Mouse (Mus musculus) hindbrain, postnatal 0 days (tissue): ENCODE data around the gene Tac2. TPM values are rescaled to one million over a fixed set of nuclear protein-coding genes. Genes with fewer than 3 reads are reported as not detected.
"Not testable (repeated sequence)": the region's sequence is repeated elsewhere in the genome, so short reads cannot be mapped to it uniquely, and the experiment has no call there.

Experiments used
- ATAC-seq: fragments of 200-750 bp; cut with Nextera tagmentation; 2 replicates; pipeline ENCODE4 v1.8.0; 2017; ENCODE audit warnings: mild to moderate bottlenecking, moderate TSS enrichment, moderate library complexity
- DNase-seq: peaks from one replicate; pipeline ENCODE4 v3.0.0-alpha.2; 2015; ENCODE audit warnings: low spot score
- H3K27ac ChIP-seq: fragments of 300-500 bp; sonication (generic); 2 replicates; pipeline ENCODE4 v1.5.1; 2014; ENCODE audit warnings: mild to moderate bottlenecking
- H3K27me3 ChIP-seq: fragments of 300-500 bp; sonication (generic); 2 replicates; pipeline ENCODE4 v1.6.1; 2014; ENCODE audit warnings: low read length, mixed read lengths; ENCODE audit not compliant: insufficient read depth
- H3K36me3 ChIP-seq: fragments of 300-500 bp; sonication (generic); 2 replicates; pipeline ENCODE4 v1.6.1; 2014; ENCODE audit warnings: low read length, mixed read lengths; ENCODE audit not compliant: insufficient read depth
- H3K4me1 ChIP-seq: fragments of 300-500 bp; sonication (generic); 2 replicates; pipeline ENCODE4 v1.6.1; 2014; ENCODE audit warnings: antibody characterized with exemption, low read length, mixed read lengths; ENCODE audit not compliant: insufficient read depth
- H3K4me2 ChIP-seq: fragments of 300-500 bp; sonication (generic); 2 replicates; pipeline ENCODE4 v1.6.1; 2014; ENCODE audit warnings: low read depth, mild to moderate bottlenecking, low read length, moderate library complexity, mixed read lengths
- H3K4me3 ChIP-seq: fragments of 300-500 bp; sonication (generic); 2 replicates; pipeline ENCODE4 v1.5.1; 2014; ENCODE audit warnings: low read length
- H3K9ac ChIP-seq: fragments of 300-500 bp; sonication (generic); replicated peaks from 2 replicates; pipeline ENCODE4 v1.6.1; 2014; ENCODE audit warnings: mild to moderate bottlenecking, low read length, moderate library complexity, mixed read lengths
- H3K9me3 ChIP-seq: fragments of 300-500 bp; sonication (generic); 2 replicates; pipeline ENCODE4 v1.6.1; 2016; ENCODE audit warnings: low read length, mixed read lengths
- CTCF ChIP-seq: IDR thresholded peaks from 2 replicates; pipeline ENCODE4 v1.5.1; 2016; ENCODE audit warnings: antibody characterized with exemption, control low read depth, low read depth
- WGBS: fragments of 180-500 bp; shearing (Covaris S2); extraction: QIAGEN DNeasy Blood & Tissue Kit; methylation state at CpG from one replicate; pipeline ENCODE4 v1.1.7; 2014; 5-methylcytosine and 5-hydroxymethylcytosine counted together
- polyA plus RNA-seq: library from polyadenylated mRNA; unstranded; fragments of >200 nt; fragmentation: Nextera tagmentation; extraction: Ambion mirVana; gene quantifications from 2 replicates; pipeline ENCODE4 v1.2.1, GENCODE M21; 2015
- total RNA-seq: library from RNA; depleted of rRNA; stranded (reverse); fragments of >200 nt; gene quantifications from 2 replicates; pipeline ENCODE4 v1.2.3, GENCODE M21; 2014

Gene Tac2
- total and polyA plus RNA-seq, 2 experiments from 2014 or later, result 2.3 to 6.7 TPM

- no peak for ATAC-seq
- no peak overlapping the region for H3K27ac ChIP-seq
- H3K4me3 ChIP-seq, result no peak overlapping the region
- no peaks in the 10 kb centered on the region for H3K27me3 ChIP-seq
- H3K9ac ChIP-seq, result no peak overlapping the region
- DNase-seq, result no peak
- WGBS, result 55% methylated on average over 6 of the region's 6 CpGs
- no peaks in the 10 kb centered on the region for H3K4me1 ChIP-seq
- no peak for TF ChIP-seq CTCF
- H3K36me3 ChIP-seq, result no peaks in the 10 kb centered on the region
- H3K9me3 ChIP-seq, result no peaks in the 10 kb centered on the region
- H3K4me2 ChIP-seq, result no peak overlapping the region
Observed at GRCm38 (mm10) chr10:127754566-127755166, 30.4 kb downstream of the Tac2 start.

GRCm38 (mm10) chr10:127755246-127755645 lies 31.0 kb downstream of the Tac2 start:
- Histone ChIP-seq H3K9me3 (no peaks in the 10 kb centered on the region), H3K9ac (no peak overlapping the region), H3K4me2 (no peak overlapping the region), H3K4me1 (no peaks in the 10 kb centered on the region), H3K36me3 (no peaks in the 10 kb centered on the region), H3K27me3 (no peaks in the 10 kb centered on the region), H3K27ac (no peak overlapping the region), H3K4me3 (no peak overlapping the region)
- TF ChIP-seq CTCF, result no peak
- 60% methylated on average over 3 of the region's 3 CpGs for WGBS
- no peak for DNase-seq
- no peak for ATAC-seq

- DNase-seq, result no peak
- TF ChIP-seq CTCF, result no peak
Observed at GRCm38 (mm10) chr10:127755770-127756468, 31.6 kb downstream of the Tac2 start.

GRCm38 (mm10) chr10:127759181-127760110 lies 35.2 kb downstream of the Tac2 start, which contains the start of the genes Rdh1 and Rdh16f1:
Gene Rdh1 (plus strand): TSS chr10:127759721.
Gene Rdh16f1 (plus strand): TSS chr10:127759787.
- ATAC-seq, result no peak
- no peak within 1 kb of the TSS for H3K4me2 ChIP-seq
- 77% methylated on average over 9 of the region's 9 CpGs for WGBS

More at GRCm38 (mm10) chr10:127755770-127756468, 31.6 kb downstream of the Tac2 start:
- Histone ChIP-seq H3K9ac (no peak overlapping the region), H3K4me2 (peak overlapping the region; percentile 41), H3K4me1 (no peaks in the 10 kb centered on the region), H3K36me3 (no peaks in the 10 kb centered on the region), H3K27me3 (no peaks in the 10 kb centered on the region), H3K27ac (no peak overlapping the region), H3K9me3 (no peaks in the 10 kb centered on the region), H3K4me3 (no peak overlapping the region)
- WGBS, result 52% methylated on average over 18 of the region's 18 CpGs
- ATAC-seq, result no peak

GRCm38 (mm10) chr10:127762926-127763325 lies 38.6 kb downstream of the Tac2 start:
- H3K9me3 ChIP-seq, H3K9ac ChIP-seq, H3K36me3 ChIP-seq, H3K4me2 ChIP-seq, H3K27me3 ChIP-seq, H3K4me3 ChIP-seq, H3K4me1 ChIP-seq, H3K27ac ChIP-seq, ATAC-seq, DNase-seq: not testable (repeated sequence)
- WGBS, result 90% methylated on average over 10 of the region's 10 CpGs

More at GRCm38 (mm10) chr10:127759181-127760110, 35.2 kb downstream of the Tac2 start, which contains the start of the genes Rdh1 and Rdh16f1:
- Histone ChIP-seq H3K27me3 (no peaks in the 10 kb centered on the region), H3K36me3 (no peaks in the 10 kb centered on the region), H3K27ac (no peak within 1 kb of the TSS), H3K4me3 (no peak within 1 kb of the TSS), H3K4me1 (no peaks in the 10 kb centered on the region), H3K9ac (no peak within 1 kb of the TSS), H3K9me3 (no peaks in the 10 kb centered on the region)
- no peak for TF ChIP-seq CTCF
- DNase-seq, result no peak

GRCm38 (mm10) chr10:127763914-127764680 lies 39.8 kb downstream of the Tac2 start:
- no peak for TF ChIP-seq CTCF

More at GRCm38 (mm10) chr10:127763914-127764680, 39.8 kb downstream of the Tac2 start:
- Histone ChIP-seq H3K9ac (no peak overlapping the region), H3K9me3 (no peaks in the 10 kb centered on the region), H3K4me1 (no peaks in the 10 kb centered on the region), H3K4me3 (no peak overlapping the region), H3K4me2 (no peak overlapping the region), H3K36me3 (no peaks in the 10 kb centered on the region), H3K27ac (no peak overlapping the region), H3K27me3 (no peaks in the 10 kb centered on the region)
- WGBS, result 60% methylated on average over 12 of the region's 12 CpGs
- DNase-seq (no peak), ATAC-seq (no peak)
